Mouse (Mus musculus): ENCODE data around the gene Ganc. TPM values are rescaled to one million over a fixed set of nuclear protein-coding genes. Genes with fewer than 3 reads are reported as not detected.

The Ganc gene
- total RNA-seq, 2 experiments from 2014 or later, result 42.6 to 44.0 TPM

DNA sequence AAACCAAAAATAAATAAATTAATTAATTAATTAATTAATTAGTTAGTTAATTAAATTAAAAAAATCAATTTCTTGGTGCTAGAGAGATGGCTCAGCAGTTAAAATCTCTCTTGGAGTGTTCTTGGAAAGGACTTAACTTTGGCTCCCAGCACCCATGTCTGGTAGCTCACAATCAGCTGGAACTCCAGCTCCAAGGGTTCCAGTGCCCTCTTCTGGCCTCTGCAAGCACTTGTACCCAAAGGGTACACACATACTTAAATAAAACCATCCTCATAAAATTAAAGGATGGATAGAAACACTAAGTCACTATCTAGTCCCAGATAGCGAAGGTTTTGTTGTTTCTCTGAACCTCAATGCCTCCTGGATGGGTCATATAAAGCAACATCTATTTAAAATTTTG is 43.6 kb downstream of the Ganc start:
- no peak for DNase-seq (ENCODE audit: low spot score in 2 of 2)

DNA sequence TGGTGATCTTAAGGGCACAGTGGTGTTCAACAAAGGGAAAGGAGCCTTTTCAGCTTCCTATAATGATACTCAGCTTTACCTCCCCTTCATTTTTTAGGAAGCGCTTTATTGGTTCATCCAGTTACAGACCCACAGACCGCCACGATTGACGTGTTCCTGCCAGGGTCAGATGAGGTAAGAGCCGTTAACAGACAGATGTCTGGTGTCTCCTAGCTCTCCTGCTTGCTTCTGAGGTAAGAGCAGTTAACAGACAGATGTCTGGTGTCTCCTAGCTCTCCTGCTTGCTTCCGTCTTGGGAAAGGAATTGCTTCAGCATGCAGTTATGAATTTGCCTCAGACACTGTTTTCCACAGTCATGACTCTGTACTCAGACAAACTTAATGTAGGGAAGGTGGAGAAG is 47.0 kb downstream of the Ganc start:
- DNase-seq (ENCODE audit: low spot score in 2 of 2), result no peak

DNA sequence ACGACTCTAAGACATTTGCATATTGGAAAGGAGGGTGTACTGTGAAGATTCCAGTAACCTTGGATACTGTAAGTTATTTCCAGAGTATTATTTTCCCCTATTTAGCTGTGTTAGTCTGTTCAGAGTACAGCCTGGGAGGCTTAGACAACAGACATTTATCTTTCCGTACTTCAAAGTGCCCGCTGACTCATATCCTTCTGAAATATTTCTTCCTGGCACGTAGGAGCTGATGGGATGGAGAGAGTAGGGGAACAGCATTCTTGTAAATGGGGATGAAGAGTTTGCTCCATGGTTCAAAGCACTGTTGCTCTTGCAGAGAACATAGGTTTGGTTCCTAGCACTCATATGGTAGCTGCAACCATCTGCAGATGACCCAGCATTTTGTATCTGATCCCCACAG is 48.9 kb downstream of the Ganc start:
- no peak for DNase-seq (ENCODE audit: low spot score in 2 of 2)

DNA sequence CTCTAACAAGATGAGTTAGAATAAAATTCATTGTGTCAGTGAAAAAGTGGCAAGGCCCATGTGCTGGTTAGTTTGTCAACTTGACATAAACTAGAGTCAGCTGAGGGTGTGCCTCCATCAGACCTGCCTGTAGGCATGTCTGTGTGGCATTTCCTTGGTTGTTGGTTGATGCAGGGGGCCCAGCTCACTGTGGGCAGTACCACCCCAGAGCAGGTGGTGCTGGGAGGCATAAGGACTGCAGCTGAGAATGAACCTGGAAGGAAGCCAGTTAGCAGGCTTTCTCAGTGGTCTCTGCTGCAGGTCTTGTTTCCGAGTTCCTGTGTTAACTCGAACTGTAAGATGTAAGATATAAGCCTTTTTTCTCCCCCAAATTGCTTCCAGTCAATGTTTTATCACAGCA is 51.3 kb downstream of the Ganc start:
- DNase-seq (ENCODE audit: low spot score in 2 of 2), result no peak

DNA sequence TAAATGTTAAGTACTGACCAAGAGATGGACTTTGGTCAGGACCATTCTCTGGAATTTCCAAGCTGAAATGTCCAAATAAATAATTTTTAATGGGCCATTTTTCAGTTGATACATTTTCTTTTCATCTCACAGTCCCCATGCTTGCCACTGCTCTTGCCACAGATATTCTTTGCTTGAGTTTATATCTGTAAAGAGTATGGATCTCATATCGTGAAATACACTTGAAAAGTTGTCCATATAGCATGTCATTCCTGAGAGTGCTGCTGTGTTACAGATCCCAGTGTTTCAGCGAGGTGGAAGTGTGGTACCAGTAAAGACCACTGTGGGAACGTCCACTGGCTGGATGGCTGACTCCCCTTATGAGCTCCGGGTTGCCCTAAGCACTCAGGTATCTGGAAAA is 52.0 kb downstream of the Ganc start, which contains the start of gene Capn3:
Gene Capn3, plus strand, starts transcription at position 301 of the 400 bp plus-strand sequence.
- DNase-seq (ENCODE audit: low spot score in 2 of 2), result no peak

DNA sequence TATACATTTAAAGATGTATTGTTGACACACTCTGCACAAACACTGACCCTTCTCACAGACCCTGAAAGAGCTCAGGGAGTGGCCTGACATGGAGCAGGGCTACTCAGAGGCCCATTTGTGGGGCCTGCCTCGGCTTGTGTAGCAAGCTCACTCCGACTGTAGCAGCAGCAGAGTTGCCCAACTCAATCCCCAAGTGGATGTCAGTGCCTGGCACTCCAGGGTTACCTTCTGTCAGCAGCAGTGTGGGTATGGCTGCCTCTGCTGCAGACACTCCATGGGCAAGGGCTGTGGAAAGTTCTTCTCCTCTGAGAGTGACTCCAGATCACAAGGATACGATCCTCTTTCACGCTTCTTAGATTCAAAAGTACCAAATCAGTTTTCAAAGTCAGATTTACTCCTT is 56.5 kb downstream of the Ganc start:
- DNase-seq (ENCODE audit: low spot score in 2 of 2), result no peak

DNA sequence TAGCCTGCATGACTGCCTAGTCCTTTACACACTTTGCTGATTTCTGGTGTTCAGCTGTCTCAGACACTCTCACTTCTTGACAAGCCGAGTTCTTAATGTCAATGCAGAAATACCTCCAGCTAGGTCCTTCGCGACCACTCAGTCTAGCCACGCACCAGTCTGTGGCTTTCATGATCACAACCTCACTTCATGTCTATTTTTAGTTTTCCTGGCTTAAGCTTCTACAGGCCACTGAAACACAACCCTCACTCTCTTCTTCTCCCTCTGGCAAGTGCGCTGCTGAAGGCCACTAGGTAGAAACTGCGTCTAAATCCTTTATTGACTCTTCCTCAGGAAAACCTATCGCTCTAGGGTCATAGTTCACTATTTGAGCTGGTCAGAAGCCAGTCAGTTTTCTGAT is 59.6 kb downstream of the Ganc start:
- DNase-seq (ENCODE audit: low spot score in 2 of 2), result no peak

DNA sequence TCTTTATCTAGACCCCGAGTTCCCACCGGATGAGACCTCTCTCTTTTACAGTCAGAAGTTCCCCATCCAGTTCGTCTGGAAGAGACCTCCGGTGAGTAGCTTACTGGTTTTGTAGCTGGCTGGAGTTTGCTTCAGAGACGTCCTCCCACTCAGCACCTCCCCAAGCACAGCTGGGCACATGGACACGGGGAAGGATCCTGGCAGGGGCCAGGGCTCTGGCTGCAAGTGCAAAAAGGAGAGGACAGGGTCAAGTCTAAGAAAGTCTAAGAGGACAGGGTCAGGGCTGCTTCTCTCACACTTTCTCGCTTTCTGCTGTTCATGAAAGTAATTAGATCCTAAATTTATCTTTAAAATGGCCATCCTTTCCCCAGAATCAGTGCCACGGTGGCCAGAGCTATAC is 60.4 kb downstream of the Ganc start:
- DNase-seq (ENCODE audit: low spot score in 2 of 2), result no peak

DNA sequence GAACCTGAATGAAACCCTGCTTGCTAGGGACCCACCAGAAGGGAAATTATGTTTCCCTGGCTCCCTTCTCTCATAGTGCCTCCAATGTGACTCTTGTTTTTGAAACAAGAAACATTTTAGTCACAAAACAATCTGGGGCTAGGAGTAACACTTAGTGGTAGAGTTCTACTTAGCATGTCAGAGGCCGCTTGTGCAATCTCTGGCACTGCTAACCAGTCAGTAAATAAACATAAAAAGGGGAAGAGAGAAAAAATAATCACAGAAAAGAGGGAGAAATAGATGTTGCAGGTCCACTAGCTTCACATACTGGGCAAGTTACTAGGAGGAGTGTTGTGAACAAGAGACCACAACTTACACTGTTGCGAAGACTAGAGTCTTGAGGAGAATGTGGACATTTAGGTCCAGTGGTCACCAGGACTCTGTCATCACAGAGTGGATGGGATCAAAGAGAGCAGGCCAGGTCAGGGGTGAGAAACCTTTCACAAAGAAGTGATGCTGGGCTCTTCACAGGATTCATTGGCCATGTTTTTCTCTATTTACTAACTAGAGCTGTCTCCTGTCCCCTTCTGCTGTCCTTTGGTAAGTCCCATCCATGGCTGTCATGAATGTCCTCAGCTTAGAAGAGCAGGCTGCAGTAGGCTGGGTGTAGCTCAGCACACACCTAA is 61.2 kb downstream of the Ganc start:
- no peak for DNase-seq (ENCODE audit: low spot score in 2 of 2)

DNA sequence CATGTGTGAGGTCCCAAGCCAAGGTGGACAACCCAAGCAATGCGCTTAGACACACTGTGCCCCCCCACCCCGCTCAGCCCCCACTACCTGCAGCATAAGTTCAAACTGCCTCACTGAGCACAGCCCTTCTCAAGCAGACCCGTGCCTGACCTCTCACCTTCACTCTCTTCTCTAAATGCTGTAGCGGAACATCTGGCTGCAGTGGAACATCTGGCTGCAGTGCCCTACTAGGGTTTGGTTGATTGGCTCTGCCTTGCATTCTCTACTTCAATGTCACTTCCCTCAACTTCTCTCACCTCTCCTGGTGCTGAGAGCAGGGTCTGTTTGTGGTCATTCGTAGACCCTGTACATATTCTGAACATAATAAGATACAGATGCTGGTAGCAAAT is 61.7 kb downstream of the Ganc start:
- no peak for DNase-seq (ENCODE audit: low spot score in 2 of 2)

DNA sequence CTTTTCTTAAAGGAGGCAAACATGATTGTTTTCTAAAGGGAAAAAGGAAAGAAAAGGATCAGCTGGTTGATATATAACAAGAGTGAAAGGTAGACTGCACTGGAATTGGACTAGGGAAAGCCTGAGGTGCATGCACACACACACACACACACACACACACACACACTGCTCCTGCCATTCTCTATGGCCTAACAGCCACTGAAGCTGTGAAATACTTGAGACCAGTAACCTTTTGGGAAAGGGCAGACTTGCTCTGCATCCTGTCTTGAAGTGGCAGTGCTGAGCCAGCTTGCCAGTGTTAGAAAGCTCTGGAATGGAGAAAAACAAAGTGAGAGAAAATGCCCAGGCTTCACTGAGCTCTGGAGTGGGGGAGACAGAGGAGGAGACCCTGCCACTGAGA is 64.3 kb downstream of the Ganc start:
- DNase-seq (ENCODE audit: low spot score in 2 of 2), result no peak

DNA sequence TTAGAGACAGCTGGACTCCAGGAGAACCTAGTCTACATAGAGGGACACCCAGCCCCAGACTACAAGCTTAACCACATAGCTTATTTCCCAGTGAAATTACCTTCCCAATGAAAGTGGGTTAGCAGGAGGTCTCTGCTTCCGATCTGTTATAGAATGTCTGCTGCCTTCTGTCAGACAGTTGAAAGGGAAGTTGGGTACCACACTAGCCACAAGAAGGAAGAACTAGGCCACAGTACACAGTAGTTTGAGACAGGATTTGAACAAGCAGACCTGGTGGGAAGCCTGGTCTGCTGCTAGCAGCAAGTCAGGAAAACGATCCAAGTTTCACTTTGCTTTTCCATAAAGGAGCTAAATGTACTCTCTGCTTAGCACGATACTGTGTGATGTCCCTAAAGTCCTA is 65.5 kb downstream of the Ganc start:
- no peak for DNase-seq (ENCODE audit: low spot score in 2 of 2)

DNA sequence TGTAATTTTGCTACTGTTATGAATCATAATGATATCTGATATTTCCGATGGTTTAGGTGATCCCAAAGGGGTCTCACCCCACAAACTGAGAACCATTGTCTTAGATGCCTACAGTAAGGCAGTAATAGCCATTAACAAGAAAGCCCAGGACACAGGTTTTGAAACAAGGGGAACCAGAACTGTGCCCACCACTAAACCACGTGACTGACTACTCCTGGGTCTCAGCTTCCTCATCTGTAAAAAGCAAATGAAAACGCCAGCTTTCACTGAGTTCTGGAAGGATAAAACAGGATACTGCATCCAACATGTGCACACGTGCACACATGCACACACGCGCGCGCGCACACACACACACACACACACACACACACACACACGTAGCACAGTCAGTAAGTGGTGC is 66.0 kb downstream of the Ganc start:
- no peak for DNase-seq (ENCODE audit: low spot score in 2 of 2)

DNA sequence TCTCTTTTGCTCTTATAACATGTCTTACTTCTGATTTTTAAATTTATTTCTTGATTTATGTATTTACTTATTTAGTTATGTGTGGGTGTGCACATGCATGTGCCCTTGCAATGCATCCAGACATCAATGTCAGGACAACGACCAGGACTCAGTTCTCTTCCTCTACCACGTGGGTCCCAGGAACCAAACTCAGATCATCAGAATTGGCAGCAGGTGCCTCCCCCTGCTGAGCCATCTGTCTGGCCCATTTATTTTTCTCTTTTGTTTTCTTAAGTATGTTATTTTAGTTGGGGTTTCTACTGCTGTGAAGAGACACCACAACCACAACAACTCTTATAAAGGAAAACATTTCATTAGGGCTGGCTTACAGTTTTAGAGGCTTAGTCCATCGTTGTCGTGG is 67.2 kb downstream of the Ganc start:
- no peak for DNase-seq (ENCODE audit: low spot score in 2 of 2)

DNA sequence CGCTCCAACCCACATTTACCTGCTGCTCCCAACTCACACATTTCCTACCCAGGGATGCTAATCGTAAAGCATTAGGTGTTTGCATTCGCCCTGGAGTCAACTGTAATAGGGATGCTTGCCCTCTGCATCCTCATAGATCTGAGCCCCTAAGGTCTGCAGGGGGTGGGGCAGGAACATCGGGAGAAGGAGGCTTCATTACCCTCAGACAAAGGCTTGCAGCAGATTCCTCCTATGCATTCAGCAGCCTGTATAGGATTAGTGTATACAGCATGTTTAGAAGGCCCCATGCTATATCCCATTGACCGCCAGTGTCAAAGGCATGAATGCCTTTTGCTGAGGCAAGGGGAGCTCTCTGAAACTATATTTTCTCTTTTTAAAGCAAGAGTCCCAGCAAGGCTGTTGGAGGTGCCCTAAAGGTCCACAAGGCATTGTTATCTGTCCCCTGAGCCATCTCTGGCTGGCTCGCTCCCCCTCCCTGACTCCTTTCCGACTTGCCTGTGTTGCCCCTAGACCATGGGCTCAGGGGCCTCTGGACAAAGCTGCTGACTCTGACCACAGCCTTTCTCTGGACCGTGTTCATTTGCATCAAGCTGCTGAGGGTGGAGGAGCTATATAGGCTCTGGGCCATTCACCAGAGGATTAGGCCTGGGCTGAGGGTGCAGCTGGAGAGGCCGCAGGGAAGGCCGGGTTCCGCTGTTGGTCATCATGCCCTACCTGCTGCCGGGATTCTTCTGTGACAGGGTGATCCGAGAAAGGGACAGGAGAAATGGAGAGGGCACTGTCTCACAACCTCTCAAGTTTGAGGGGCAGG is 72.8 kb downstream of the Ganc start:
- no peak for DNase-seq (ENCODE audit: low spot score in 2 of 2)

DNA sequence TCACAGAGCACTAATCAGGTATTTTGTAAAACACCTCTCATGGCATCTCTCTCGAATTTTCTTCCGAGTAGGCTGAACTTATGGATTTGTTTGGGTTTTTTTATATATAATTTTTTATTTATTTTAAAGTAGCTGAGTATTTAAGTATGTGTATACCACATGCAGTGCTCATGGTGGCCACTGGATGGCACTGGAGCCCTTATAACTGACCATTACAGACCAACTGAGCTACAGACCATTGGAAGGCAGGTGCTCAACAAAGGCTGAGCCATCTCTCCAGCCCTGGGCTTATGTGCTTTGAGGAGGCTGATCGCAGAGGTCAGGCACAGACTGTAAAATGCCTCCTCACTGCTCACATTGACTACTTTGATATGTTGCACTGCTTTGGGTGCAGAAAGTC is 74.9 kb downstream of the Ganc start:
- DNase-seq (ENCODE audit: low spot score in 2 of 2), result peak; percentile 66 to 80

DNA sequence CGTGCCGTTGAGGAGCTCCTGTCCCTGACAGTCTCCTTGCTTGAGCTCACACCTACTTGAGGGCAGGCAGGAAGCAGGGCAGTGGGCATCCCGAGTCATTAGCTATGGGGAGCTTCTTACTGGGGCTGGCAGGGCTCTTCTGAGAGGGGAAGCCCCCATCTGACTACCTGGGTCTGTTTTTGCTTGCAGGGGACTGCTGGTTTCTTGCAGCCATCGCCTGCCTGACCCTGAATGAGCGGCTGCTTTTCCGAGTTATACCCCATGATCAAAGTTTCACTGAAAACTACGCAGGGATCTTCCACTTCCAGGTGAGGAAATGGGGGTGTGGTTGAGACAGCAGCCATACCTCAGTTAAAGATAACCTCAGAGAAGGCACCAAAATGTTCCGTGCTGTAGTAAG is 78.2 kb downstream of the Ganc start:
- no peak for DNase-seq (ENCODE audit: low spot score in 2 of 2)

DNA sequence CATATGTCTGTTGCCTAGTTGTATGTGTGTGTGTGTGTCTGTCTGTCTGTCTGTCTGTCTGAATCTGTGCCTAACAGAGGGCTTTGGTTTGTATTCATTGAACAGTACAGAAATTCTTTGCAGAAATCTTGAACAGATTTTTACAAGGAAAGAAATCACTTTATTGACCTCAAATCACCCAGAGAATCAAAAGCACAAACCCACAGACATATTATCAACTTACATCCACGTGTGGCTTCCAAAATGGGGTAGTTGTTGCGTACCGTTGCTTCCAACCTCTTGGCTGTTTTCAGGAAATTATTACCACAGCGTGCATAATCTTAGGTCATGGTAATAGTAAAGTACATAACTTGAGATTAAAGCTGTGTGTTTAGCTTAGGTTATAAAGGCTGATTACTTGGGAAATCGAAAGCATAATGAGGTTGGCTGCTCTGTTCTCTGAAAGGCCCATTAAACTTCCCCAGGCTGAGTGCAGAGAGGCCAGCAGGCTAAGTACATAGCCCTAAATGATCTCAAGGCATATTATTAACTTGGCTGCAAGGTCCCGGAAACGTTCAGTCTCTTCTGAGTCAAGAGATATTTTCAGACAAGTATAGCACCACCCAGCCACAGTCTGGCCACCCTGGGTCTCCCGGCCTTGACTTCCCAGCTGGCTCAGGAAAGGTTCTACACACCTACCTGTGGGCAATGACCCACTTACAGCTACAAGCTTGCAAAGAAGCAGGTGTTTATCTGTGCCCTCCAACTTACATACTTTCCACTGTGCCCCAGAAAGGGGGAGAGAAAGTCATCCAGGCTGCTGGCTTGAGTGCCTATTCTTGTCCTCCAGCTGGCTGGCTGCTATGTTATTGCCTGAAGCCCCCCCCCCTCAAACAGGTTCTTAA is 79.1 kb downstream of the Ganc start:
- no peak for DNase-seq (ENCODE audit: low spot score in 2 of 2)

DNA sequence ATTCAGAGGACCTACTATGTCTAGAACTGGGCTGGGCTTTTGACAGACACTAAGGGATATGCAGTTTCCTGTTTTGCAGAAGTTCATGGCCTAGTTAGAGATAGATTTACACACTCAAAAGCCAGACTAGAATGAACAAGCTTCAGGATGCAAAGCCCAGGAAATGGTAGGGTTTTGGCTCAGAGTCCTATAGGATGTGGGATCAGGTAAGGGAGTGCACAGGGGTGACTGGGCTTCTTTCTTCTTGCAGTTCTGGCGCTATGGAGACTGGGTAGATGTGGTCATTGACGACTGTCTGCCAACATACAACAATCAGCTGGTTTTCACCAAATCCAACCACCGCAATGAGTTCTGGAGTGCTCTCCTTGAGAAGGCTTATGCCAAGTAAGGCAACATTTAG is 80.5 kb downstream of the Ganc start:
- no peak for DNase-seq (ENCODE audit: low spot score in 2 of 2)

DNA sequence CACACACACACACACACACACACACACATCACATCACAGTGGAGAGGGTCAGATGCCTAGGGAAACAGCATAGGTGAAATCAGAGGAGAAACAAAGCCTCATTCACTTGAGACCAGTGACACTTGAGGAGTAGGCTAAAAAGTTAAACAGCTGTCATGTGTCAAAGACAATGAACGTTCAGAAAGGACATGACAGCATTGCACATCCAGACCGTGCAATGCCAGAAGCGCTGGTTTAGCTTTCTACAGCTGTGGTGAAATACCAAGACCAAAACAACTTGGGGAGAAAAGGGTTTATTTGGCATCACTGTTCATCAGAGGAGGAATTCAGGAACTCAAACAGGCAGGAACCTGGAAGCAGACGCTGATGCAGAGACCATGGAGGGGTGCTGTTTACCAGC is 89.6 kb downstream of the Ganc start:
- no peak for DNase-seq (ENCODE audit: low spot score in 2 of 2)

DNA sequence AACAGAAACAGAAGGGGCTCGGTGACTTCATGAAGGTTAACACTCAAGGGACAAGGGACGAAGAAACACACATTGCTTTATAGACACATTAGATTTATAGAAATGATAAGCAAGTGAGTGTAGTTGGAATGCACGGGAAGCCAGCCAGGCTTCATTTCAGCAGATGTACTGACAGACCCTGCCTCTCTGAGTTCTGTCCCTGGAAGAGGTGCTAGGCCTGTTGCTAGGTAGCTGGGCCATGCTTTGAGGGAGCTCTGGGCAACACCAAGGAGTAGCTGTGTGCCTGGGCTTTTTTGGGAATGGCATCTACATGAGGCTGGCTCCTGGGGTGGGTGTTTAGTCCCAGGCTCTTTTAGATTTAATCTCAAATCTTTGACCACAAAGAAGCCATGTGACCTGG is 92.8 kb downstream of the Ganc start:
- DNase-seq (ENCODE audit: low spot score in 2 of 2), result no peak

DNA sequence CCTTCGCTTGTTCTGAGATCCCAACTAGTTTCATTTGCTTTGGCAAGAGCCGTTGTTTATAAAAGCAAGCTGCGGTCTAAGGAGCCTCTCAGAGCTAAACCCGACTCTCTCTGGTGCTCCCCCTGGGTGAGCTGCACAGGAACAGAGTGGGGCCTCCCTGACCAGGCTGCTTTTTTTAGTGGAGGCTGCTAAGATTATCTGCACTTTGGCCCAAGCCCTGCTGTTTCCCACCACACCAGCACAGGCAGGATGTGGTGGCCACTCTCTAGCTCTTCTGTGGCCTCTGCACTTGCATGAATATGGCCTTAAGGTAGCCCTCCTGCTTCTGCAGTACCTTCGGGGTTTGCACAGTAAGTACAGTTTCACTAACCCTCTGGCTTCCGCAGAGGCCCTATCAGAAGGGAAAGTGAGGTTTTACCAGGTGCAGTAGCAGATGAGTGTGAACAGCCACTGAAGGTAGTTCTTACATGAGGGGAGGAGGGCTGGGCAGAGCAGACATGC is 96.3 kb downstream of the Ganc start:
- DNase-seq (ENCODE audit: low spot score in 2 of 2), result no peak

Measured in adrenal gland, adult 18-20 months (tissue).